Mouse (Mus musculus) thymus, adult 2 months (tissue): ENCODE results near the gene Gm6482.
"Not testable (repeated sequence)": the region's sequence is repeated elsewhere in the genome, so short reads cannot be mapped to it uniquely, and the experiment has no call there.

Experiments used
- CTCF ChIP-seq: fragments of 200-500 bp; IDR thresholded peaks from 2 replicates; pipeline ENCODE4 v1.5.1; 2012; ENCODE audit warnings: mild to moderate bottlenecking, control low read depth, low read length, moderate library complexity, borderline replicate concordance; ENCODE audit not compliant: control insufficient read depth, poor library complexity, insufficient read depth; ENCODE audit errors: extremely low read depth
- POLR2A ChIP-seq: fragments of 200-500 bp; IDR thresholded peaks from 2 replicates; pipeline ENCODE4 v1.6.1; 2012; ENCODE audit warnings: mild to moderate bottlenecking, low read length, control low read depth, moderate library complexity; ENCODE audit not compliant: control insufficient read depth, poor library complexity, insufficient read depth; ENCODE audit errors: extremely low read depth

DNA sequence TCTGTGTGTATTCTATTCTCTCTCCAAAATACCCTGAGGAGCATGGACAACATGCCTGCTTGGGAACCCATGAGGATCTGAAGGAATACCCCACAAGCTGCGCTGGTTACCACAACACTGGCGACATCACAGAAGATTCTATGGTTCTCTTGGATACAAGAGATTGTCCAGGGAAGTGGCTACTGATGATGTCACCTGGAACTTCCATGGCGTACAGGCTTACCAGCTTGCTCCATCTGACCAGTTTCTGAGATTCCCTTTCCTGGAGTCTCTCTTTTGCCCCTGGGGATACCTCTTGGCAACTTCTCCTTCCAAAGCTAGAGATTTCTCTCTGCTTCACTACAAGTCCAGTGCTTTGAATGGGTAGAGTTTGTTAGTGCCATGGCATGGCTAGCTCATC lies 21.8 kb downstream of the Gm6482 start, which contains the start of gene Gm7945:
- TF ChIP-seq POLR2A, CTCF: not testable (repeated sequence)
